Mouse (Mus musculus) embryo, embryonic 11.5 days (tissue): Measurements from ENCODE around the gene Glrx3.
A peak's percentile ranks its signal among the peaks of the same experiment; 100 is the strongest.
"Not testable (repeated sequence)": the region's sequence is repeated elsewhere in the genome, so short reads cannot be mapped to it uniquely, and the experiment has no call there.

Source experiments
- DNase-seq: peaks from one replicate; pipeline ENCODE4 v3.0.0-alpha.2; 2012; ENCODE audit warnings: low read depth, low spot score

Gene Glrx3

DNA sequence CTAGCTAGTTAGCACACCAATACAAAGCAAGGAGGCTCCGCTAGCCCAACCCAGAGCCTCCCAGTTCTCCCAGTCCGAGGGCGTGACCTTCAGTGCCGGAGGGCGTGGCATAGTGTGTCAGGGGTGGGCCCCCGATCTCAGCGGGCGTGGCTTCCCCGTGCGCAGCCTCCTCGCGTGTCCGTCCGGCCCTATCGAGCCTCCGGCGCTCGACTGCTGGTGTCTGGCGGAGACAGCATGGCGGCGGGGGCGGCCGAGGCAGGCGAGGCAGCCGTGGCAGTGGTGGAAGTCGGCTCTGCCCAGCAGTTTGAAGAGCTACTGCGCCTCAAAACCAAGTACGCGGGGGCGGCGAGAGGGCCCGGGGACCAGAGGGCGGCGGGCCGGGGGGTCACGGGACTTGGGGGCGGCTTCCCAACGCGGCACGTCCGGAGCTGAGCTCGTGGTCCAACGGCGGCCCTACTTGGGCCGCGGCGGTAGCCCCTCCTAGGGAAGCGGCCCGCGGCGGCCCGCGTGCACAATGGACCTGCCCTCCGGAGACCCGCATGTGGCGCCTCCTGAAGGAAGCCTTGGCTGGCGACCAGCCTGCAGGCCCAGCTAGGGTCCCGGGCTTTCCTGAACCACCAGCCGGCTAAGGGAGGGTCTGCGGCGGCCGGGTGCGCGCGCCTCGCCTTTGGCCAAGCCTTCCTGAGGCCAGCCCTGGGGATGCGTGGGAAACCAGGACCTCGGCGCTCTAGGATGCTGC is at the start of gene Glrx3:
Gene Glrx3, plus strand, starts transcription at position 175 of the 739 bp plus-strand sequence.
- DNase-seq, result peak; percentile 88

DNA sequence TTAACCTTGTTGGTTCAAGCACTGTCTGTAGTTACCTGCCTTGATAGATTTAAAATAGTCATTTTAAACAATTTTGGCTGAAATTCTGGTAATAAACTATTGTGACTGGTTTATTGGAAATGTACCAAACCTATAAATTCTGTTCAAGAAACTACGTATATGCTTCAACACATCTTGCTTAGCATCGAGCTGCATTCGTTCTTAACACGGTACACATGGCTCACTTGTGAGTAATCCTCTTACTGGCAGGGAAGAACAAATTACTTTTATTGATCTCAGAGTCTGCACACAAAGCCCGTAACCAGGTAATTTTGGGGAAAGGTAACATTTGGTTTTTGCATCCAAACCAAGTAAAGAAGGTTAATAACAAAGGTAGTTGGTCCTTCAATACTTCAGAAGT is 49.6 kb upstream of the Glrx3 start:
- DNase-seq, result no peak

DNA sequence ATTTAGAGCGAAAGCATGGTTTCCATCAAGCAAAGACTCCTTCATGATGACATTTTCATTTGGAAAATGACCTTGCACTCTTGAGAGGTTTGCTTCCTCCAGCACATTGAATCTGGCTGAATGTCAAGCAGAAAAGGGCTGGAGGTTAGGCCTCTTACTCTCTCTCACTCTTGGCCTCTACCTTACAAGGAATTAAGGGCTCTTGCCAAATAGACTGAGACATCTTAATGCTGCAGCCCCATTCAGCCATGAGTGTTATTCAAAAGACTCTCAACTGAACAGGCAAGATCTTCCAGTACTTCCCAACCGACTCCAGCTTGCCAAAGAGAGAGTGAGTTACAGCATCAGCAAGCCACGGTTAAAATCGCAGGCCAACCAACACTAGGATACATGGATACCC is 42.0 kb upstream of the Glrx3 start:
- no peak for DNase-seq

DNA sequence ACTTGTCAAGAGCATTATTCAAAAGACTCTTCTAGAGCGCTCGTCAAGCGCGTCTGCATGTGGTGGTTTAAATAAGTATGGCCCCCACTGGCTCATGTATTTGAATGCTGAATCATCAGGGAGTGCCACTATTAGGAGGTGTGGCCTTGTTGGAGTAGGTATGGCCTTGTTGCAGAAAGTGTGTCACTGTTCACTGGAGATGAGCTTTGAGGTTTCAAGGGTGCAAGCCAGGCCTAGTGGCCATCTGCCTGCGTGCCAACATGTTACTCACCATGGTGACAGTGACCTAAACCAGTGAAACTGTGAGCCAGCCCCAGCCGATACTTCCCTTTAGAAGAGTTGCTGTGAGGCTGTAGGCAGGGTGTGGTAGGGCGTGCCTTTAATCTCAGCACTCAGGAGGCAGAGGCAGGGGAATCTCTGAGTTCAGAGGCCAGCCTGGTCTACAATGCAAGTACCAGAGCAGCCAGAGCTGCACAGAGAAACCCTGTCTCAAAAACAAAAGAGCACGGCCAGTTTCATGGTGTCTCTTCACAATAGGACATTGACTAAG is 40.0 kb upstream of the Glrx3 start:
- DNase-seq, result no peak

DNA sequence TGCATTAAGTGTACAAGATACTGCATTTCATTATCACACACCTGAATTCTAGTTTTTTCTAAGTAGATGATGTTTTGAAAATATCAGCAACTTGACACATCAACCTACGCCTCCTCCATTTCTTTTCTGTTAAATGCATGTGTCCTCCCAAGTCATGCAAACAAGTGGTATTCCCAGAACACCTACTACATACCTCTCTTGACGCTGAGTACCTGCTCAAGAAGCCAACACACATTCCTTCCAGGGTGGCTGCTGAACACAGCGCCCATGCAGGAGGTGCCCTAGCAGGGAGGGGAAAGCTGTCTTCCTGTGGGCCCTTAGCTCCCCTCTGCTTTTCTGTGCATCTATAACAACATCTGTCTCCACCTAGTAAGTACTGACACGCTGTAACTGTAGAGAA is 38.4 kb upstream of the Glrx3 start:
- DNase-seq, result no peak

DNA sequence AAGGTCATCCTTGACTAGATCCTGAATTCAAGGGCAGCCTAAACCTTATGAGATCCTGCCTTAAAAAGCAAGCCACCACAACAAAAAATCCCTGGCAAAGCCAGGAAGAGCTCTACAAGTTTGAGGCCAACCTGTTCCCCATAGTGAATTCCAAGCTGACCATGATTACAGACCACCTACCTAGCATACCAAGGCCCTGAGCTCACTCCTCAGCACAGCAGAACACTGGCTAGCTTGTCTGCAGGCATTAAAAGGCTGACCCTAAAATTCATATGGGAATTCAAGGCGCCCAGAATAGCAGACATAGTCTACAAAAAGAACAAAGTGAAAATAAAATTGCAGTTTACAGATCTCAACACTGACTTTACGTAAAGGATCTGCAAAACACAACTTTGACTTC is 33.3 kb upstream of the Glrx3 start:
- DNase-seq, result no peak

DNA sequence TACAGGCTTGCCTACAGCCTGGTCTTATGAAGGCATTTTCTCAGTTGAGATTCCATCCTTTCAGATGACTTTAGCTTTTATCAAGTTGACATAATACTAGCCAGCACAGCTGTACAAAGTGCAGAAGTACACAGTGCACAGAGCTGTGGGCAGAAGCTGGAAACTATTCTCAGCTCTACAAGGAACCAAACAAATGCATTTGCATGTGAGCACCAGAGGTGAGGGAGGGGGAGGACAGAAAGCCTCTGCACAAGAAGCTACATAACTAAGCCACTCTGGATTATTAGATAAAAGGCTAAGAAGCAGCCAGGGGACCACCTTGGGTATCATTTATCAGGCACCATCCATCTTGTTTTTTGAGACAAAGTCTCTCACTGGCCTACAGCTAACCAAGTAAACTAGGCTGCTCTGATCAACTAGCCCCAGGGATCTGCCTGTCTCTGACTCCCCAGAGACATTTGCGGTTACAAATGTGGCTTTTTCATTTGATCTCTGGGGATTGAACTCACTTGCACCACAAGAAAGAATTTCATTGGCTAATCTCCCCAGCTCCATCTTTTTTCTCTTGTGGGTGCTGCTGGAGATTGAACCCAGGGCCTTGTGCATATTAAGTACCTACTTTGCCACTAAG is 29.9 kb upstream of the Glrx3 start:
- no peak for DNase-seq

DNA sequence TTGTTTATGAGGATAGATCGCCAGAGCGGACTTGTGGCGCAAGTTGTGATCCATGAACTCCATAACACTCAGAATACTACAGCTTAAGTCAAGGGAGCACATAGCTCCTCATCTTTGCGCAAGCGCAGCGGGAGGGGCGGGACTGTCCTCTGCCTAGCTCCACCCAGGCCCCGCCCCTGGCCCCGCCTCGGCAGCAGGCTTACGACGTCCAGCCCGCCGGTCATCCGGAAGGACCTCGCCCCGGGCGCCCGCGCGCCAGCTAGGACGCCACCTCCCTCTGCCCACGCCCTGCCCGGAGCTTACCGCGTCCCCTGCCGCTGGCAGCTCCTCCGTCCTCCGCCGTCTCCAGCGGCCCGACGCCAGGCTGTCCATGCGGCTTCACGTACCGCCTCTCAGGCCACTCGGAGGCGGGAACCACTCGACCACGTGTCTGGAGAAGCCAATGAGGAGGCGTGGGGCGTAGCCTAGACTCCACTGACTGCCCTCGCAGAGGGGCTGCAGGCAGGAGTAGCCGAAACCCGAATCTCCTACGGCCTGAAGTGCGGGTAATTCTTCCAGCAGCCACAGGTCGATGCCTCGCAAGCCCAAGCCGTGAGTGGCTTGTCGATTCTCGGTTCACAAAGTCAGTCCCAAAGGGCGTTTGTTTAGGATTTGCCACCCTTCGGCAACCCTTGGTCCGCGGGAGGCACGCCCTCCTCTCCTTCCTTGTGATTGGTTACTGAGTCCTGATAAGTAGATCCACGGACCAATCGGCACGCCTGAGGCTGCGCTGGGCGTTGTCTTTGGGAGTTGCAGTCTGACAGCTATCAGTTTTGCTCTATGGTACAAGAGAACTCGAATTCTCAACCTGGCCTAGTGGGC is 26.8 kb upstream of the Glrx3 start, which contains the start of gene 9430038I01Rik:
Gene 9430038I01Rik, minus strand, starts transcription at position 426 of the 861 bp plus-strand sequence.
- DNase-seq, result peak; percentile 91

DNA sequence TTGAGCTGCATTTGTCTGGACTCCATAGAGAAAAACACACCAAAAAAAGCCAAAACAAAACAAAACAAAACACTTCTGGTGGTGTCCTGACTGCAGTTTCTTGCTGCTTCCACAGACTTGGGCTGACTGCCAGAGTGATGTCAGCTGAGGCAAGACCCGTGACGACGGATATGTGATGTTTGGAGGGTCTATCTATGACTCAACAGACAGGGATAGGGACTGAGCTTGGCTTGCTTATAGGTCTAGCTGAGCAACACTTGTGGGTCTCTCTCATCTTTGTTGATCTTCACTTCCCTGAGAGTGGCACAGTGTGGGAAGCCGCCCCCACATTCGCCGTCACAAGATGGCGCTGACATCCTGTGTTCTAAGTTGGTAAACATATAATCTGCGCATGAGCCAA is 22.7 kb upstream of the Glrx3 start:
- no peak for DNase-seq

DNA sequence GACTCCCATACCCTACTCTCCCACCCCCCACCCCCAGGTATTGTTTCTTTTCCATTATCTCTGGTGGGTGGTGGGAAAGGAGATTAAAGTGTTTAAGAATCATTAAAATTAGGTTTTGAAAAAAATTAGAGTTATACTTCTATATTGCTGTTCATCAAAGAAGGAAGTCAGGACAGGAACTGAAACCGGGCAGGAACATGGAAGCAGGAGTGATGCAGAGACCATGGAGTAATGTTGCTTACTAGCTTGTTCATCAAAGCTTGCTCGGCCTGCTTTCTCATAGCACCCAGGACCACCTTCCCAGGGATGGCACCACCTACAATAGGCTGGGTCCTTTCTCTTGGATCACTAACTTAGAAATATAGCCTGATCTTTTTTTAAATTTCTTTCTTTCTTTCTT is 16.9 kb upstream of the Glrx3 start:
- no peak for DNase-seq

DNA sequence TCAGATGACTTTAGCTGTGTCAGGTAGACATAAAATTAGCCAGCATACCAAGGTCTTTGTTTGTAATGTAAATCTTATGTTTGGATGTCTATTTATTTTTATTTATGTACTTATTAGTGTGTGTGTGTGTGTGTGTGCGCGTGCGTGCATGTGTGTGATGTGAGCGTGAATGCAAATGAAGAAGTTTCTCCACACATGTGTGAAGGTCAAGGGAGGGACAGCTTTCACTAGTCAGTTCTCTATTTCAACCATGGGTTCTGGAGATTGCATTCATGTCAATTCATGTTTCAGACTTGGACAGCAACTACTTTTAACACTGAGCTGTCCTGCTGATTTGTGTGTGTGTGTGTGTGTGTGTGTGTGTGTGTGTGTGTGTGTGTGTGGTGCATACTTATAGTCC is 16.2 kb upstream of the Glrx3 start:
- DNase-seq, result no peak

DNA sequence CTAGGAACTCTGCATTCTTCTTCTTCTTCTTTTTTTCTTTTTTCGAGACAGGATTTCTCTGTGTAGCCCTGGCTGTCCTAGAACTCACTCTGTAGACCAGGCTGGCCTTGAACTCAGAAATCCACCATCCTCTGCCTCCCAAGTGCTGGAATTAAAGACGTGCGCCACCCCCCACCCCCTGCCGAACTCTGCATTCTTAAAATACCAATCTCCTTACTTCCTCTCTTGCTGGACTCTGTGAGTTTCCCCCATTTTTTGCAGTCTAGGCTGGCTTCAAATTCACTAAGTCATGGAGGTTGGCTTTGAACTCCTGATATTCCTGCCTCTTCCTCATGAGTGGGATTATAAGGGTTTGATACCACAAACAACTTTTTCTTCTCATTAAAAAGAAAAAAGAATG is 10.7 kb upstream of the Glrx3 start:
- no peak for DNase-seq

DNA sequence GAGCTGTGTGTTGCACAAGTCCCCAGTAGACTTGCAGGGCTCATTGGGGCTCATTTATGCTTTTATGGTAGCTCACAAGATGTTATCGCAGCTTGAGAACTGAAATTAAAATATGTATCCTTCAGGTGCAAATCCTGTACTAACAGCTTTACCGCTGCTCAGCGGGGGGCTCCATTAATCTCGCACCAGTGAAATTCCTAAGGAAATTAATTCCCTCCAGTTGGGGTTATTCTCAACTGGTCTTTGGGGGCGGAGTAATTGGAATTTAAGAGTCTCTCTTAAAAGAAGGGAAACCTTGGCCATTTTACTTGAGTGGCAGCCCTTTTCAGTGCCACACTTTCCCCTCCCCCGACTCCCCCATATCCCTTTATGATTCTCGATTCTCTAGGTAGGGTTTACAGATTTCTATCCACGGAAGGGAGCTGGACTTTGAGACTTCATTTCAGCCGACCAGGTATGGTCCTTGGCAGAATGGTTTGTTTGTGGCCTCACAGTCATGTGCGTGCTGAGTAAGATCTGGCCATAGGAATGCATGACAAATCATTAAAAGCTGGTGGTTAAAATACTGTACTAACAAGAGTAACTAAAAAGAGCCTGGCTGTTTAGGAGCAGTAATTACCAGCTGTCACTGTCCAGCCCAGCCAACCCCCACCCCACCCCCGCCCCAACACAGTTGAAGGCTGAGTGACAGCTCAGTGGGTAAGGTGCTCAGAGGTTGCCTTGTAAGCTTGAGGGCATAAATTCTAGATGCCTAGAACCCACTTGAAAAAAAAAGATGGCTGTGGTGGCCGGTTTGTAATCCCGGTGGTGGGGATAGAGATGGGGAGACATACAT is 5.4 kb upstream of the Glrx3 start:
- no peak for DNase-seq

DNA sequence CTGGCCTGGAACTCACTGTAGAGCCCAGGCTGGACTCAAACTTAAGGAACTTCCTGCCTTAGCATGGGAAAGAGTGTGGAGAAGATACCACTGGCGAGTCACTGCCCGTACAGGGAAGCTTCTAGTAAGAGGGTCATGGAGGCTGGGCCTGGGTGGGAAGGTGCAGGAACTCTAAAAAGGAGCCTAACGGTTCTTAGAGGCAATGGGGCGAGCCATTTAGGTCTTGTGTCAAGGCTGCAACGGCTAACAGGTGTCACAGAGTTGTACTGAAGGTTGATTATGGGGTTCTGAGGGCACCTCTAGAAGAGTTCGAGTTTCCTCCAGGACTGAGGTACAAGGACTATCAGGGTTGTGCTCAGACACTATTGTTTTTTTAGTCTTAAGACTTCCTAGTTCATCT is 513 bp upstream of the Glrx3 start:
- no peak for DNase-seq

DNA sequence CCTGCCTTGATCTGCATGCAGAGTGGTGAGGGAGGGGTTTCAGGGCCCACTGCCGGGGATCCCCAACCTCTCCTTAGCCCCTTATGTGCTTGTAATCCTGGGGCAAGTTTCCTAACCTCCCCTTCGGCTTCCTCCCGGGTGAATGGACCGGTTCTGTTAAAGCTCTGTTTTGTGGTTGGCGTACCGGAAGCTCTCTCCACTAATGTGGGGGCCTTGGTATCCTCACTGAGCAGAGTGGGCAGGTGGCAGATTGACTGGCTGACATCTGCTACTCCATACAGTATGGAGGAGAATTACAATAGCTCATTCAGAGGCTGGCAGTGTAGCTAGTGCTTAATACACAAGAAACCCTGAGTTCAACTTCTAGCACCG is 751 bp downstream of the Glrx3 start:
- DNase-seq, result peak; percentile 20

DNA sequence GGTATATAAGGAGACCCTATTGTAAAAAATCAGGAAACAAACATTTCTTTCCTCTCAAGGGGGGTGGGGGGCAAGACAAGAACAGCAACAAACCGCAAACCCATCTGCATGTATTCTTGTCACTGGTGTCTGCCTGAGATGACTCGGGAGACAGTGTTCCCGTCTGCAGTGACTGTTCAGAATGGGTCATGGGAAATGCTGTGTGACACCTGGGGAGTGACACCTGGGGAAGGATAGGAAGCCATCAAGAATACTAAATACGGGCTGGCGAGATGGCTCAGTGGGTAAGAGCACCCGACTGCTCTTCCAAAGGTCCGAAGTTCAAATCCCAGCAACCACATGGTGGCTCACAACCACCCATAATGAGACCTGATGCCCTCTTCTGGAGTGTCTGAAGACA is 1.5 kb downstream of the Glrx3 start:
- not testable (repeated sequence) for DNase-seq

DNA sequence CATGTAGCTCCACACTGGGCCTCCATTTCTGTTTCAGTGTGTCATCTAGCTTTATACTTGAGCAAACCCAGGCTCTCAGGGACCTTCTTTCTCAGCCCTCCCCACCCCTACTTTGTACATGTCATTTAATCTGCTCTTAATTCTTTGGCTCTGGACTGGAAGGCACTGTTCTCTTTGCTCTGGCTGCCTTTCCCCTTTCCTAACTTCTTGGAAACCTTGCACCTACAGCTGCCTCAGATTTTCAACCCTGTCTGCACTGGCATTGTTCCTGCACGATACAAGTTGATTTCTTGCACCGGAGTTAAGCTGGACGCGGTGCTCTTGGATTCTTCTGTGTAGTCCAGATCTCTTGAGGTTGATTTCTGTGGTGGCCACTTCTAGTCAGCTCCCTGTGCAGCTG is 5.5 kb downstream of the Glrx3 start:
- DNase-seq, result no peak

DNA sequence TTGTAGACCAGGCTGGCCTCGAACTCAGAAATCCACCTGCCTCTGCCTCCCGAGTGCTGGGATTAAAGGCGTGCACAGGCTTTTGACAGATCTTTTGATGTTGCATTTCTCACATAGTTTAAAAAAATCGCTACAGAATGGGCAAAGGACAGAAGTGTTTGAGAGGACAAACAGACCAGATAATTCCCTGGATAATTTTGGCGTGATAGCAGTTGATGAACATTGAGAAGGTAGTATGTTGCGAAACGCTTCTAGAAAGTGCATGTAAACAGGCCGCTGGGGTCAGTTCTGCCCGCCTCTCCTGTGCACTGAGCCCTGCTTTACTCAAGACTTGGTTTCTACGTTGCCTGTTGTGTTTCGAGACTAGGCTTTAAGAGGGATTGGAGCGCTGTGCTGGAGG is 7.9 kb downstream of the Glrx3 start:
- no peak for DNase-seq

DNA sequence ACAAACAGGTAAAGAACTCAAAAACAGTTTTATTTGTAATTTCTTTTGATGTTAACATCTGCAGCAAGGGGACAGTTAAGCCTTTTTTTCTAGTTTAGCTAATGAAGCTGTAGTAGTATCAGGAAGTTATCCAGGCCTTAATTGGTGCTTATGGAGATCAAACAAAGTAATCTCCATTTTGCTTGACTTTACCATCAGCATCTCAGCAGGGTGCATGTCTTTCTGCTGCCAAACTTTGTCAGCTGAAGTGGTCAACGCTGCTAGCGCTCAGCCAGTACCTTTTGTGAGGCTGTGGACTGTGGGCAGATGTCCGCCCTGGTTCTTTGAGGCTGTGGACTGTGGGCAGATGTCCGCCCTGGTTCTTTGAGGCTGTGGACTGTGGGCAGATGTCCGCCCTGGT is 24.0 kb downstream of the Glrx3 start:
- no peak for DNase-seq

DNA sequence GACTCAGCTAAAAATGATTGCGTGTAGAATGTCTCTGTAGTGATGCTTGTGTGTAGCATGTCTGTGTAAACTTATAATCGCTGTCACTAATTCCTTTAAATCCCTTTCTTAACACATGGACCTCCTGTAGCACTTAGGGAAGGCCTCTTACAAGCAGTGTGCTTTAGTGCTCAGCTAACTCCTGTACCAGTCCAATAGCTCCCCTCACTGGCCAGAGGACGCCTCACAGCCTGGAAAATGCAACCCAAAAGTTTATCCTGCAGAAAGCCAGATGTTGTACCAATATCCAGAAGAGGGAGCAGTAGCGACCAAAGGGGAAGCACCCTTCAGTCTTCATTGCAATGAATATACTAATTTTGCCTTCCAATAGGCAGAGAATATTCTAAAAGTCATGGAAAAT is 30.8 kb downstream of the Glrx3 start:
- DNase-seq, result no peak

DNA sequence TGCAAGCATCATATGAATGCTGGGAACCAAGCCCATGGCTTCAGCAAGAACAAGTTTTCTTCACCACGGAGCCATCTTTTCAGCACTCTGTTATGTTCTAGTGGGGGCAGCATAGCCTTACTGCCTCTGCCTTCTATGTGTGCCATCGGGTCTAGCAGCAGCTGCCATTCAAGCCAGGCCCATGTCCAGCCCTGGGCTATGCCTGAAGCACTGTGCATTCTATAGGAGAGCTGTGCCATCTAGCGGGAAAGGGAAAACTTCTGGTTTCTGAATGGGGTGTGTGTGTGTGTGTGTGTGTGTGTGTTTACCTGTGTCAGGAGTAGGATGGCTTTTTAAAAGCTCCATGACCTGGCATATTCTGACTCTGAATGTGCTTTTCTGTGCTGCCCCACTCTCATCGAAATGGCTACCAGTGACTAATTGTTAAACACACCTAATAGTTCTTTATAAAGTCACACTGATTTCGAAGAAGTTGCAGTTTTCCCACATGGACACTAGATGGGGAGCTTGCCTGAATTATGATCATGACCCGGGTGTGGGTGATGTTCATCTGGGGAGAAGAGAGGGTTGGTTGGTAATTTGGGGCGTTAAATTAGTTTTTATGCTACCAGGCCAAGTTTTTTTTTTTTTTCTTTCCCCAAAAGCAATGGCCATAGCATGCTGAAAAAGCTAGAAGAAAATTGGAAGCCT is 34.2 kb downstream of the Glrx3 start:
- DNase-seq, result no peak
